Mouse (Mus musculus) skeletal muscle tissue, postnatal 0 days (tissue): ENCODE results near the gene Cdk4. TPM values are rescaled to one million over a fixed set of nuclear protein-coding genes. Genes with fewer than 3 reads are reported as not detected.

Experiments used
- polyA plus RNA-seq: library from polyadenylated mRNA; unstranded; fragments of >200 nt; fragmentation: Nextera tagmentation; extraction: Ambion mirVana; gene quantifications from 2 replicates; pipeline ENCODE4 v1.2.1, GENCODE M21; 2015

Cdk4 gene
- polyA plus RNA-seq = 313 and 366 TPM in 2 replicates

DNA sequence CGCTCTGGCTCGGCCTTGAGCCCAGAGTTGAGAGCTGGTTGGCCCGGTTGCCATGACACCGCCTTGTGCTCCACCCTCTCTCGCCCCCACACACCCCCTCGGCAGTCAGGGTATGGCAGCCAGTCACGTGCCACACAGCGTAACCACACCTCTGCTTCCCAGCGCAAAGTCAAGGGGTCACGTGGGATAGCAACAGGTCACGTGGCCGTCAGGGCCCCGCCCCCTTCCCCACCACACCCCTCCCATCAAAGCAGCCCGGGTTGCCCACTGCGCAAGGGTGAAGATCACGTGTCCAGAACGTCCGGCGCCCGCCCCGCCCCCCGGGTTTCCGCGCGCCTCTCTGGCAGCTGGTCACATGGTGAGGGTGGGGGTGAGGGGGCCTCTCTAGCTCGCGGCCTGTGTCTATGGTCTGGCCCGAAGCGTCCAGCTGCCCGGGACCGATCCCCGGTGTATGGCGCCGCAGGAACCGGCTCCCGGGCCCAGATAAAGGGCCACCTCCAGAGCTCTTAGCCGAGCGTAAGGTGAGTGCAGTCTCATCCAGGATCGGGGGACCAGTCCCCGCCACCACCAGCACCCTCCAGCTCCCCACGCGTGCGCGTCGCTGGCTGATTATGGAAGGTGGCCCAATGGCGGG, at the start of gene Cdk4:
Gene Cdk4, plus strand, starts transcription at position 296 of the 634 bp plus-strand sequence.

DNA sequence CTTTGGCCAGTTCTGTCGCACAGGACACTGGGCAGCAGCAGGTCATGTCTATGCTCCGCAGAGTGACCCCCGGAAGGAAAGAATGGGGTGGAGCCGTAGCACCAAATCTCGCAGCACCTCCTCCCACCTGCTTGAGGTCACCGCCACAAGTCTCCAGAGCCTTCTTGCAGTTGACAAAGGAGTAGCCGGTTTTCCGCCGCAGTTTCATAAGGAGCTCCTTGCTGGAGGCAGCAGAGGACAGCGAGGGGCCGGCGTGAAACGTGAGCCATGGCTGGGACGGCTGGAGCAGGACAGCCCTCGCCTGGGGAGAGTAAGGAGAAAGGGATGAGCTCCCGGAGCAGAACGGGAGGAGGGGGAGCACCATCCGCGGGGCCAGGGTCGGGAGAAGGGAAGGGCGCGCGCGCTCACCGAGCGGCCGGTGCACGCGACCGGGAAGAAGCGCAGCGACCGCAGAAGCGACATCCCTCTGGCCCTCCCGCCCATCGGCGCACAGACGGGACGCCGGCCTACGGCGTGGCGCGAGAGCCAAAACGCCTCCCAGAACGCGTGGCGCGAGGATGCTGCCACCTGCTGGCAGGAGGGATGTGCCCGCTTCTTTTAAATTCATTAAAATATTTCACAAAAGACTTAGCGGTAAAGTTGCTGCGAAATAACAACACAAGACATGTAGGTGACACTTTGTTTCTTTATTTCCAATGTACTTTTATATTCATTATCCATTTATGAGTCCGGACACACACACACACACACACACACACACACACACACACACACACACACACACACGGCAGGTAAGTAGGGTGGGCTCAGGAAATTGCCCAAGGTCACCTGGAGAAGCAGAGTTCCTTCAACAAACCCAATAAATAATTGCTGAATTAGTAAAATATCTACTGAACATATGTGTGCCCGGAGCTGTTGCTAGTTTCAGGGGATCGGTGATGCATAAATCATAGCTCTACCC, 32.7 kb upstream of the Cdk4 start, which contains the start of gene Tsfm:
Gene Tsfm, minus strand, starts transcription at position 505 of the 961 bp plus-strand sequence.

DNA sequence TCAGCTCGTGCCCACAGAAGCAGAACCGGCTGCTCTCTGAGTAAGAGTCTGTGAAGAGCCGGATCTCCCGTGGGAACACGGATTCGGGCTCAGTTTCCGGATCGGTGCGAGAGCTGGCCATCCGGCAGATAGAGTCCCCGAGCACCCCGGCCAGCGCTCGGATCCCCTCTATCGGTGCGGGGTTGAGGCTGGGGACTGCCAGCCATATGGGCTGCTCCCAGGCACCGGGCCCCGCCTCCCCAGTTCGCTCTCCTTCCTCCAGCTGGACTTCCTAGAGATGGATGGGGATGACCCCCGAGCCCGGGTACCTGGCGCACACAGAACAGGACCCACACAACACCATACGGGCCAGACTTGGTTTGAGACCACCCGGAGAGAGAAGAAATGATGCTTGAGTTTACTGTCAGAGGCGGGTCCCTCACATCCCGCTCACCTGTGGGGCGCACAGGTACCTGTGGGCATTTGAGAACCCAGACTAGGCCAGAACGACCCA, 22.0 kb upstream of the Cdk4 start, which contains the start of the genes Mettl1 and Eef1akmt3:
Gene Mettl1, plus strand, starts transcription at position 141 of the 493 bp plus-strand sequence.
Gene Eef1akmt3, minus strand, starts transcription at position 240 of the 493 bp plus-strand sequence.

DNA sequence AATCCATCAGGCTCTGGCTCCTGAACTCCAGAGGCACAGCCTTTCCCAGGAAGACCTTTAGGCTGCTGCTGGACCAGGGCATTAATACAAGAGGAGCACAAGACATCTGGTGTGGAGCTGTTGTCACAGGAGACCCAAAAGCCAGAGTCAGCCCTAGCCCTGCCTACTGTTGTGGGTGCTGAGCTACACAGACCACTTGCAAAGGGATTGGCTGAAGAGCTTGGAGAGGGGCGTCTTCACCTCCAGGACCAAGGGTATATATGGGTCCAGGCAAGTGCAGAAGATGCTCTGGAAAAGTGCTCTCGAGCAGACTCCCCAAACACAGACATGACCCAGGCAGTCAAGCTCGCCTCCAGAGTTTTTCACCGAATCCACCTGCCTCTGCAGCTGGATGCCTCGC, 15.4 kb upstream of the Cdk4 start, which contains the start of gene Cyp27b1:
Gene Cyp27b1, plus strand, starts transcription at position 297 of the 400 bp plus-strand sequence.

DNA sequence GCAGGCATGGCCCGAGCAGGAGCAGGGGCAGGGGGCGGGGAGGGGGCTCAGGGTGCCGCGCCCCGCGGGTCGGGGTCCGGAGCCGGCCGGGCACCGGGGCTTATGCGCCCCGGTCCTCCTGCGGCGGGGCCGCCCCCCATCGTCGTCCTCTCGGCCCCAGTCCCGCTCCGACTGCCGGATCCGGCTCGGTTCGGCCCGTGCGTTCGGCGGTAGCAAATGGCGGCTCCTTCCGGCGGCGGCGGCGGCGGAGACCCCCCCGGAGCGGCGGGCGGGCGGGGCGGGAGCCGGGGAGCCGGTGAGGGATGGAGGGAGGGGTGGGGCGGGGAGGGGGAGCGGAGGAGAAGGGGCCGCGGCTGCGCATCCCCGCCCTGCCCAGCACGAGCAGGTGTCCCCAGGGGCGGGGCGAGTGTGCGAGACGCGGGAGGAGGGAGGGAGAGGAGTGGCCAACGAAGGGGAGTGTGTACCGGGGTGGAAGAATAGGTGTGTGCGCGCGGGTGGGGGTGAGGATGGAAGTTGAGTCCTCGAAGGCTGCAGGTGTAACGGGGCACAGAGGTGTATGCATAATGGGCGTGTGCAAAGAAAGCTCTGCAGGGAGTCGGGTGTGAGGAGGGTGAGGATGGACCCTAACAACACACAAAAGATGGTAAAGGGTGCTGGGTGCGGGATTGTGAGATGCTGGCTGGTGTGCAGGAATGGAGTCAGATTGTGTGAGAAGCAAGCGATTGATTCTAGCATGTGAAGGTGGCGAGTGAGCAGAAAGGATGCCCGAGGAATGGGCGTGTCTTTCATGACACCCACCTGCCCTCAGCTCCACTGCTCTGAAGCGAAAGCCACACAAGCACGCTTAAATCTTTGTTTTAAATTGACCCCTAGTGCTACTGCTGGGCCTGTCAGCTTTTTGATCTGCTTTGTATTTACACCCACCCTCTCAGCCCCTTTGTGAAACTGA, 3.1 kb upstream of the Cdk4 start, which contains the start of gene March9:
Gene March9, minus strand, starts transcription at position 217 of the 949 bp plus-strand sequence.

DNA sequence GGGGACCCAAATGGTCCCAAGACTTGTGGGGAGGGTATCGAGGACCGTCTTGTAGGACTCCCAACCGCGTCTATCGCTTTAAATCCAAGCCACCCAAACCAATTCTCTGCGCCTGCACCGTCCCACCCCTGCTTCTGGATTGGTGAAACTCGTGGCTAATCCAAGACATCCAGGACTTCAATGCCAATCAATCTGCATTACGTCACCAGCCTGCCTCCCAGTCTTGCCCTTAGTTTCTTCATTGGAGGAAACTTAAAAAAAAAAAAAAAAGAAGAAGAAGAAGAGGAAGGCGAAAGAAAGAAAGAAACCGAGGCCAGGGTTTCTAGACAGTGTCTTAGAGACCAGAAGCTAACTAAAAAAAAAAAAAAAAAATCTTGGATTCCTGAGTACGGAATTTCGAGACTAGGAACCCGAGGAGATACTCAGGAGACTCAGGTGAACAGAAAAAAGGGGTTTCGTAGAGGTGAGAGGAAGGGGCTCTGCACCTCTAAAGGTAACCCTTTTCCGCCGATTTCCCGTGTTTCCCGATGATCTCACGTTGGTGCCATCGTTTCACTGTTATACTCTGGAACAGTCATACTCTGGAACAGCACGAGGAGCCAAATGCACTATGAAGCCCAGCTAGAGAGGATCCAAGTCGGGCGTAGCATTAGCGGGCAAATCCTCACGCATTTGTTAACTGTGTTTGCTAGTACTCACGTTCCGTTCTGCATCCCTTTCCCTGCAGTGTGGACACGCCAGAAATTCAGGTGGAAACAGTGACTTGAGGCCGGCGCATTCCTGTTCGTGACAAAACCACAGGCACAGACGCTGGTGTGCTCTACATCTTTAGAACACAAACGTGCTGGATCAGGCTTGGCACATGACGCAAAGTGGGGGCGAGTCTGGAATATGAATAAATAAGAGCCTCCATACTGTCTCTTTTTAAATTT, 7.1 kb downstream of the Cdk4 start, which contains the start of gene Tspan31:
Gene Tspan31, minus strand, starts transcription at position 75 of the 932 bp plus-strand sequence.

DNA sequence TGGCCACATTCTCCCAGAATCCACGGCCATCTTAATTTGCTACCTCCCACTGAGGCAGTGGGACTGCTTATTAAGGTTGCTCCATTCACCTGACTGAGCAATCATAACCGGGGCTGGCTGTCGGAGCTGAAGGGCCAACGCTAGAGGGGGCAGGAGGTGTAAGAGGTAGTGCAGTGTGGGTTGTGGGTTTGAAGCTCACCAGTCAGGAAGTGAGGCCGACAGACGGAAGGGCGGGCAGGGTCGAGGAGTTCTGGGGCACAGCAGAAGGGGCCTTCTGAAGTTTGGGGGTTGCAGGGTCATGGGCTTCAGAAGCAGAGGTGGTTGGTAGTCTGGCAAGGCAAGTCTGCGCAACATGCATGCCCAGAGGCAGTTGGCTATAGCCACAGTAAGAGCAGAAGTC, 11.7 kb downstream of the Cdk4 start, which contains the start of gene Agap2:
Gene Agap2, plus strand, starts transcription at position 205 of the 400 bp plus-strand sequence.

Other genes with a start within 250 kb of the Cdk4 start
- gene Atp23, start 162.2 kb upstream of the Cdk4 start, polyA plus RNA-seq = 8.4 and 8.6 TPM in 2 replicates
- gene Ctdsp2, start 84.8 kb upstream of the Cdk4 start, polyA plus RNA-seq = 43.0 and 46.3 TPM in 2 replicates
- gene Avil, start 62.8 kb upstream of the Cdk4 start, polyA plus RNA-seq = 0.11 and 0.12 TPM in 2 replicates
- gene Tsfm, start 32.7 kb upstream of the Cdk4 start, polyA plus RNA-seq = 62.9 and 72.7 TPM in 2 replicates
- gene Mettl1, start 22.1 kb upstream of the Cdk4 start, polyA plus RNA-seq = 29.7 and 32.8 TPM in 2 replicates
- gene Eef1akmt3, start 22.0 kb upstream of the Cdk4 start, polyA plus RNA-seq = 0.17 and 0.37 TPM in 2 replicates
- 0.10 and 0.21 TPM in 2 replicates for gene Cyp27b1, start 15.3 kb upstream of the Cdk4 start, polyA plus RNA-seq
- gene March9, start 3.4 kb upstream of the Cdk4 start, polyA plus RNA-seq = 0.16 and 0.19 TPM in 2 replicates
- 63.3 and 77.1 TPM in 2 replicates for gene Tspan31, start 6.7 kb downstream of the Cdk4 start, polyA plus RNA-seq
- 0.04 and 0.05 TPM in 2 replicates for gene Agap2, start 11.8 kb downstream of the Cdk4 start, polyA plus RNA-seq
- gene Os9, start 57.6 kb downstream of the Cdk4 start, polyA plus RNA-seq = 36.3 and 44.1 TPM in 2 replicates
- 1.1 and 1.8 TPM in 2 replicates for gene B4galnt1, start 101.7 kb downstream of the Cdk4 start, polyA plus RNA-seq
- gene Slc26a10, start 117.1 kb downstream of the Cdk4 start, polyA plus RNA-seq = 1.7 and 2.8 TPM in 2 replicates
- gene Arhgef25, start 126.5 kb downstream of the Cdk4 start, polyA plus RNA-seq = 20.1 and 22.7 TPM in 2 replicates
- 30.4 and 37.8 TPM in 2 replicates for gene Dtx3, start 132.2 kb downstream of the Cdk4 start, polyA plus RNA-seq
- 7.4 and 9.7 TPM in 2 replicates for gene Pip4k2c, start 148.1 kb downstream of the Cdk4 start, polyA plus RNA-seq
- gene Kif5a, start 199.8 kb downstream of the Cdk4 start, polyA plus RNA-seq = 0.39 and 0.58 TPM in 2 replicates
- gene Dctn2, start 202.8 kb downstream of the Cdk4 start, polyA plus RNA-seq = 134 and 144 TPM in 2 replicates
- 7.5 and 7.8 TPM in 2 replicates for gene Mbd6, start 225.5 kb downstream of the Cdk4 start, polyA plus RNA-seq
- 62.6 and 65.6 TPM in 2 replicates for gene Mars, start 248.3 kb downstream of the Cdk4 start, polyA plus RNA-seq